Mouse (Mus musculus) myocyte (in vitro differentiated cells): Measurements from ENCODE around the gene Ffar2.

Experiments used
- CEBPB ChIP-seq: IDR thresholded peaks from 2 replicates; pipeline ENCODE4 v1.6.1; 2011; ENCODE audit warnings: mild to moderate bottlenecking, moderate library complexity; ENCODE audit not compliant: poor library complexity, insufficient read depth, severe bottlenecking
- E2F4 ChIP-seq: IDR thresholded peaks from one replicate; pipeline ENCODE4 v1.6.1; 2011; ENCODE audit warnings: mild to moderate bottlenecking, control low read depth, moderate library complexity; ENCODE audit not compliant: insufficient read depth
- MAX ChIP-seq: IDR thresholded peaks from one replicate; pipeline ENCODE4 v1.6.1; 2011; ENCODE audit warnings: low read depth, mild to moderate bottlenecking, control low read depth
- MYOD1 ChIP-seq, 3 experiments: IDR thresholded peaks; one replicate each; pipeline ENCODE4 v1.6.1; 2011; ENCODE audit warnings: control low read depth in 2 of 3, low read depth in 2 of 3, mild to moderate bottlenecking in 2 of 3, moderate library complexity in 1 of 3; ENCODE audit not compliant: insufficient read length in 2 of 3, control insufficient read depth in 1 of 3
- MYOG ChIP-seq, 3 experiments: IDR thresholded peaks; one replicate each; pipeline ENCODE4 v1.6.1; 2011; ENCODE audit warnings: control low read depth in 2 of 3, low read depth in 2 of 3, mild to moderate bottlenecking in 2 of 3; ENCODE audit not compliant: insufficient read length in 2 of 3, control insufficient read depth in 1 of 3, insufficient read depth in 1 of 3
- POLR2A ChIP-seq: IDR thresholded peaks from one replicate; pipeline ENCODE4 v1.6.1; 2011; ENCODE audit warnings: low read depth, mild to moderate bottlenecking, control low read depth, moderate library complexity; ENCODE audit not compliant: insufficient read length
- POLR2AphosphoS2 ChIP-seq: IDR thresholded peaks from one replicate; pipeline ENCODE4 v1.6.1; 2011; ENCODE audit warnings: low read depth, control low read depth; ENCODE audit not compliant: insufficient read length
- REST ChIP-seq: IDR thresholded peaks from one replicate; pipeline ENCODE4 v1.6.1; 2011; ENCODE audit warnings: mild to moderate bottlenecking, control low read depth, moderate library complexity; ENCODE audit not compliant: insufficient read depth, insufficient read length
- TCF12 ChIP-seq: IDR thresholded peaks from one replicate; pipeline ENCODE4 v1.6.1; 2011; ENCODE audit warnings: mild to moderate bottlenecking, control low read depth; ENCODE audit not compliant: poor library complexity, insufficient read depth, severe bottlenecking
- USF1 ChIP-seq: IDR thresholded peaks from one replicate; pipeline ENCODE4 v1.6.1; 2011; ENCODE audit warnings: low read depth, mild to moderate bottlenecking, control low read depth, moderate library complexity

- TF ChIP-seq MAX: no peak
- no peak for TF ChIP-seq USF1
- TF ChIP-seq MYOD1 (IDR thresholded peaks at IDR 0.05; ENCODE audit: control insufficient read depth in 1 of 3, insufficient read length in 2 of 3, low read depth in 2 of 3): no peak
- TF ChIP-seq POLR2A: no peak
- TF ChIP-seq REST: no peak
- no peak for TF ChIP-seq MYOG (IDR thresholded peaks at IDR 0.05; ENCODE audit: control insufficient read depth in 1 of 3, insufficient read depth in 1 of 3, insufficient read length in 2 of 3, low read depth in 2 of 3)
- TF ChIP-seq POLR2AphosphoS2: no peak
- TF ChIP-seq TCF12: no peak
- no peak for TF ChIP-seq CEBPB
- TF ChIP-seq E2F4: no peak
Measured at GRCm38 (mm10) chr7:30820854-30821445, 2.6 kb downstream of the Ffar2 start.
